Mouse (Mus musculus): ENCODE measurements around the gene Gimap4.

- TF ChIP-seq POLR2A (IDR thresholded peaks at IDR 0.05; ENCODE audit: low read depth, low read length) (no peak), CTCF (IDR thresholded peaks at IDR 0.05; ENCODE audit: borderline replicate concordance, insufficient read depth, low read length) (no peak)
These were observed 25.6 kb upstream of the Gimap4 start for GRCm38 (mm10) chr6:48658721-48659120.

Data from embryonic fibroblast, embryonic 13.5 days (primary cell).